Mouse (Mus musculus) G1E (cell line): ENCODE measurements at regions not wholly inside any gene's neighbourhood (a gene's known extent, or its start where the extent isn't known, plus 50 kb on each side); places are given as distances from the start of the nearest gene placed in this dataset.

ENCODE experiments used
- CTCF ChIP-seq: IDR thresholded peaks from 2 replicates; pipeline ENCODE4 v1.5.1; 2012; ENCODE audit warnings: low read depth, low read length, inconsistent platforms, mixed read lengths
- GATA1 ChIP-seq: IDR thresholded peaks from 2 replicates; pipeline ENCODE4 v1.6.1; 2012; ENCODE audit warnings: borderline replicate concordance, low read length, inconsistent platforms, mixed read lengths
- POLR2AphosphoS5 ChIP-seq: IDR thresholded peaks from 2 replicates; pipeline ENCODE4 v1.6.1; 2012; ENCODE audit warnings: low read depth, low read length, inconsistent platforms; ENCODE audit not compliant: insufficient replicate concordance

GRCm38 (mm10) chr11:19145263-19145662 lies 126.5 kb upstream of the Meis1 start:
- TF ChIP-seq CTCF (no peak), POLR2AphosphoS5 (no peak), GATA1 (no peak)
